Mouse (Mus musculus) thymus, postnatal 10 days (tissue): ENCODE results near the gene Ptpn22.
A peak's percentile ranks its signal among the peaks of the same experiment; 100 is the strongest.

Source experiments
- DNase-seq, 2 experiments: peaks; one replicate each; pipeline ENCODE4 v3.0.0; 2021; ENCODE audit warnings: low spot score in 2 of 2

Gene Ptpn22

DNA sequence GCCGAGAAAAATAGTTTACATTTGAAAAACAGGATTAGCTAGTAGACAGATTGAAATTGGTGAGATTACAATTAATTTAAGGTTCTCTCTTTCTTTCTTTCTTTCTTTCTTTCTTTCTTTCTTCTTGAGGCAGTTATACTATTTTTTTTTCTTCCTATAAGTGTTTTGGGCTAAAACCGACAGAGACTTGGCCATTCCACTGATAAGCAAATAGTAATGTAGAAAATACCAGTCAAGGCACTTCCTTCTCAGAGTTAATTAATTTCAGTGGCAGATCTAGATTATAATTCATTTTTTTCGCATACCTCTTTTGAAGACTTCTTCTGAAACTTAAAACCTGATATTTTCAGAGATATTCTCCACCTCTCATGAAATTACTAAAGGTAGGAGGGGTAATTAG, 65.7 kb downstream of the Ptpn22 start:
- DNase-seq = no peak

- DNase-seq = peak in 1 of 2 experiments; percentile 37
These were observed 67.9 kb downstream of the Ptpn22 start for GRCm38 (mm10) chr3:103927511-103927910.

- DNase-seq = no peak
These were observed 85.4 kb downstream of the Ptpn22 start for GRCm38 (mm10) chr3:103944794-103945562.

- no peak for DNase-seq
These were observed 89.1 kb downstream of the Ptpn22 start for GRCm38 (mm10) chr3:103948666-103949065.

DNA sequence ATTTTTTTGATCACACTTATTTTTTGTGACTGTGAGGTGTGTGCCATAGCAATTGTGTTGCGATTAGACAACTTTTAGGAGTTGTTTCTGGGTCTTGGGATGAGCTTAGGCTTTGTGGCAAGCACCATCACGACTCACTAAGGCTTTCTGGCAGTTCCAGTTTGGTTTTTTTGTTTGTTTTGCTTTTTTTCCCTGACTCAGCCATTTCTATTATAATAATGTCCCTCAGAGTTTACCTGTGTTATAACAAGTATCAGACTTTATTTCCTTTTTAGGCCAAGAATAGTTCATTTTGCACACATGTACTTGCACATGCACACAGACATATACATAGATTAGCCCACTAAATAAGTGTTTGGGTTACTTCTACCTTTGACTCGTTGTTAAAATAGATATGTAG, 101.0 kb downstream of the Ptpn22 start:
- no peak for DNase-seq
